Mouse (Mus musculus) T-helper 17 cell (primary cell): ENCODE measurements around the gene Btbd35f11.

Source experiments
- in situ Hi-C, 2 experiments: fragments of 300-600 bp; cut with MboI, MseI; formaldehyde crosslinking; loops; 1 replicate in 1 of 2; 2 replicates in 1 of 2; pipeline ENCODE4 v1.15.1; 2025; ENCODE audit warnings: high pct_unique_total_duplicates in 2 of 2

The Btbd35f11 gene

DNA sequence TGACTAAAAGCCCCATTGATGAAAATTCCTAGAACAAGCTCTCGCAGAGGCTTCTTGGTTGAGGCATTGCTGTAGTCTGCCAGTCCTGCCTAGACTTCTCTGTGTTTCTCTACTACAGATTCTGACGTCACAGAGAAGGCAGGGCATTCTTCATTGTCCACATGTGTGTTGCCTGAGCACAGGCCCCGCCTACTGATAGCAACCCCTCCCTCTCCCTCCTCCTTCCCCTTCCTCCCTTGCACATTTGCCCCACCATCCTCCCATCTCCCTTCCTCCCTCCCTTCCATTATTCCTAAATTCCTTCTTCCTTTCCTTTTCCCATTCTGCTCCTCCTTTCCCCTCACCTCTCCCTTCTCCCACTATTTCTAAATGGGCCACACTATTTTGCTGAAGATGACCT lies at the start of gene Btbd35f11:
Btbd35f11 (minus strand) TSS at position 101 of the 400 bp plus-strand sequence.
- in situ Hi-C loops: loop anchor here in 1 of 2 experiments (10.0 kb wide), 1 partner anchor 1071 kb away; no protein-coding TSS in a partner anchor

DNA sequence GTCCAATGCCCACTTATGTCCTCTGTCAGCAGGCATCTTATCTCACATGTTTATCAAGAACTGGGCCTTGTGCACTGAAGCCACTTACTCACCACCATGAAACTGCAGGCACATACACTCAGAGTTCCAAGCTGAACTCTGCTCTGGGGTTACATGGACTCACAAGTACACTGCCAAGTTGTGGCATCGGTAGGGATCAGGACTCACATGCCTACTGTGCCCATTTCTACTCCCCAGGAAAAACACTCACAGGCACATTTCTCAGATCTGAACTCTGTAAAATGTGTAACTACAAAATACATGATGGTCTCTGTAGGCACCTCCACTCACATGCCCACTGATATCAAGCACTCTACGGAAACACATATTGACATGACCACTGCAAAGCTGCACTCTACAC lies 33.5 kb downstream of the Btbd35f11 start:
- in situ Hi-C loops: loop anchor here (5.0 kb wide), 2 partner anchors 1137 to 1777 kb away; no protein-coding TSS in a partner anchor
